Mouse (Mus musculus): ENCODE measurements around the gene Ppp1r1b. TPM values are rescaled to one million over a fixed set of nuclear protein-coding genes. Genes with fewer than 3 reads are reported as not detected.
A peak's percentile ranks its signal among the peaks of the same experiment; 100 is the strongest.
"Not testable (repeated sequence)": the region's sequence is repeated elsewhere in the genome, so short reads cannot be mapped to it uniquely, and the experiment has no call there.

Ppp1r1b gene
- polyA plus RNA-seq, 1 experiment from 2014 or later = 0.41 TPM

GRCm38 (mm10) chr11:98373244-98373643, 25.0 kb downstream of the Ppp1r1b start:
- Histone ChIP-seq H3K27me3 (ENCODE audit: poor library complexity, severe bottlenecking) (no peaks in the 10 kb centered on the region), H3K9me3 (no peaks in the 10 kb centered on the region), H3K27ac (no peak overlapping the region), H3K4me1 (peaks cover 32% of the 10 kb centered on the region), H3K4me3 (no peak overlapping the region), H3K36me3 (replicated peaks) (peaks cover 50% of the 10 kb centered on the region)
- whole genome bisulfite sequencing = 88% methylated on average over 6 of the region's 6 CpGs
- DNase-seq (ENCODE audit: extremely low spot score, low spot score) = no peak

- Histone ChIP-seq H3K4me3 (no peak overlapping the region), H3K27me3 (ENCODE audit: poor library complexity, severe bottlenecking) (no peaks in the 10 kb centered on the region), H3K27ac (no peak overlapping the region), H3K9me3 (no peaks in the 10 kb centered on the region), H3K36me3 (replicated peaks) (peaks cover 61% of the 10 kb centered on the region), H3K4me1 (peaks cover 32% of the 10 kb centered on the region)
- DNase-seq (ENCODE audit: extremely low spot score, low spot score) = no peak
- WGBS = 87% methylated on average over 8 of the region's 8 CpGs
Observed at GRCm38 (mm10) chr11:98374266-98374665, 26.1 kb downstream of the Ppp1r1b start.

- Histone ChIP-seq H3K4me1 (peaks cover 12% of the 10 kb centered on the region), H3K4me3 (no peak overlapping the region), H3K27me3 (ENCODE audit: poor library complexity, severe bottlenecking) (no peaks in the 10 kb centered on the region), H3K36me3 (replicated peaks) (peaks cover 83% of the 10 kb centered on the region), H3K27ac (no peak overlapping the region), H3K9me3 (no peaks in the 10 kb centered on the region)
- 74% methylated on average over 5 of the region's 5 CpGs for WGBS
- DNase-seq (ENCODE audit: extremely low spot score, low spot score) = no peak
Observed at GRCm38 (mm10) chr11:98376756-98377155, 28.6 kb downstream of the Ppp1r1b start.

GRCm38 (mm10) chr11:98377787-98378186, 29.6 kb downstream of the Ppp1r1b start:
- Histone ChIP-seq H3K36me3 (replicated peaks) (peaks cover 82% of the 10 kb centered on the region), H3K4me3 (no peak overlapping the region), H3K27me3 (ENCODE audit: poor library complexity, severe bottlenecking) (no peaks in the 10 kb centered on the region), H3K27ac (no peak overlapping the region), H3K9me3 (no peaks in the 10 kb centered on the region), H3K4me1 (peaks cover 1% of the 10 kb centered on the region; the same call in 1 of the 2 replicates)
- no peak for DNase-seq (ENCODE audit: extremely low spot score, low spot score)
- WGBS = 90% methylated on average over 11 of the region's 11 CpGs

- H3K4me1 ChIP-seq = peaks cover 13% of the 10 kb centered on the region
- DNase-seq (ENCODE audit: extremely low spot score, low spot score) = no peak
- no peak overlapping the region for H3K4me3 ChIP-seq
- 90% methylated on average over 7 of the region's 7 CpGs for WGBS
- no peaks in the 10 kb centered on the region for H3K9me3 ChIP-seq
- peaks cover 73% of the 10 kb centered on the region for H3K36me3 ChIP-seq (replicated peaks)
- peaks cover 14% of the 10 kb centered on the region for H3K27me3 ChIP-seq (ENCODE audit: poor library complexity, severe bottlenecking)
- H3K27ac ChIP-seq = no peak overlapping the region
Observed at GRCm38 (mm10) chr11:98379379-98379778, 31.2 kb downstream of the Ppp1r1b start.

- H3K9me3 ChIP-seq = no peaks in the 10 kb centered on the region
- H3K36me3 ChIP-seq (replicated peaks) = peaks cover 66% of the 10 kb centered on the region
- H3K27me3 ChIP-seq (ENCODE audit: poor library complexity, severe bottlenecking) = peaks cover 21% of the 10 kb centered on the region
- no peak overlapping the region for H3K27ac ChIP-seq
- H3K4me1 ChIP-seq = peaks cover 16% of the 10 kb centered on the region
- no peak overlapping the region for H3K4me3 ChIP-seq
- no peak for DNase-seq (ENCODE audit: extremely low spot score, low spot score)
- WGBS = 84% methylated on average over 6 of the region's 6 CpGs
Observed at GRCm38 (mm10) chr11:98380106-98380505, 31.9 kb downstream of the Ppp1r1b start.

GRCm38 (mm10) chr11:98381651-98382050, 33.4 kb downstream of the Ppp1r1b start:
- Histone ChIP-seq H3K36me3 (replicated peaks) (peaks cover 50% of the 10 kb centered on the region), H3K27me3 (ENCODE audit: poor library complexity, severe bottlenecking) (peaks cover 37% of the 10 kb centered on the region), H3K4me3 (no peak overlapping the region), H3K27ac (no peak overlapping the region), H3K4me1 (peaks cover 21% of the 10 kb centered on the region), H3K9me3 (no peaks in the 10 kb centered on the region)
- DNase-seq (ENCODE audit: extremely low spot score, low spot score) = no peak
- 91% methylated on average over 2 of the region's 2 CpGs for WGBS

GRCm38 (mm10) chr11:98382405-98382804, 34.2 kb downstream of the Ppp1r1b start:
- Histone ChIP-seq H3K36me3 (replicated peaks) (peaks cover 43% of the 10 kb centered on the region), H3K4me1 (peaks cover 28% of the 10 kb centered on the region), H3K27me3 (ENCODE audit: poor library complexity, severe bottlenecking) (peaks cover 44% of the 10 kb centered on the region)
- not testable (repeated sequence) for DNase-seq (ENCODE audit: extremely low spot score, low spot score); H3K4me3 ChIP-seq; H3K27ac ChIP-seq; H3K9me3 ChIP-seq
- 43% methylated on average over 2 of the region's 2 CpGs for WGBS

- Histone ChIP-seq H3K9me3 (no peaks in the 10 kb centered on the region), H3K27ac (0 out of 2 replicates have a peak within 1 kb of the TSS, but pooled peaks have one; percentile 35), H3K4me3 (no peak within 1 kb of the TSS), H3K36me3 (replicated peaks) (peaks cover 32% of the 10 kb centered on the region), H3K4me1 (peaks cover 33% of the 10 kb centered on the region), H3K27me3 (ENCODE audit: poor library complexity, severe bottlenecking) (peaks cover 55% of the 10 kb centered on the region)
- DNase-seq (ENCODE audit: extremely low spot score, low spot score) = no peak
- WGBS = 64% methylated on average over 14 of the region's 14 CpGs
Observed at GRCm38 (mm10) chr11:98383261-98384030, 35.2 kb downstream of the Ppp1r1b start, which contains the start of gene Tcap. Gene Tcap, plus strand, starts transcription at chr11:98383811.

GRCm38 (mm10) chr11:98384216-98384615, 36.0 kb downstream of the Ppp1r1b start:
- Histone ChIP-seq H3K27me3 (ENCODE audit: poor library complexity, severe bottlenecking) (peaks cover 62% of the 10 kb centered on the region), H3K27ac (no peak overlapping the region)
- WGBS = 79% methylated on average over 20 of the region's 20 CpGs

GRCm38 (mm10) chr11:98384721-98385637, 36.8 kb downstream of the Ppp1r1b start:
- Histone ChIP-seq H3K36me3 (replicated peaks) (peaks cover 17% of the 10 kb centered on the region), H3K4me3 (no peak overlapping the region), H3K27me3 (ENCODE audit: poor library complexity, severe bottlenecking) (peaks cover 70% of the 10 kb centered on the region), H3K9me3 (no peaks in the 10 kb centered on the region), H3K27ac (0 out of 2 replicates have a peak overlapping the region, but pooled peaks have one; percentile 35), H3K4me1 (peaks cover 43% of the 10 kb centered on the region)
- 68% methylated on average over 8 of the region's 8 CpGs for WGBS
- no peak for DNase-seq (ENCODE audit: extremely low spot score, low spot score)

More at GRCm38 (mm10) chr11:98384216-98384615, 36.0 kb downstream of the Ppp1r1b start:
- Histone ChIP-seq H3K9me3 (no peaks in the 10 kb centered on the region), H3K36me3 (replicated peaks) (peaks cover 24% of the 10 kb centered on the region), H3K4me3 (no peak overlapping the region), H3K4me1 (peaks cover 41% of the 10 kb centered on the region)
- no peak for DNase-seq (ENCODE audit: extremely low spot score, low spot score)

- 53% methylated on average over 25 of the region's 25 CpGs for WGBS
- Histone ChIP-seq H3K4me1 (peaks cover 43% of the 10 kb centered on the region), H3K27ac (no peak within 1 kb of the TSS), H3K9me3 (no peaks in the 10 kb centered on the region), H3K27me3 (ENCODE audit: poor library complexity, severe bottlenecking) (peaks cover 79% of the 10 kb centered on the region), H3K4me3 (peak within 1 kb of the TSS; percentile 21; the same call in 1 of the 2 replicates), H3K36me3 (replicated peaks) (peaks cover 8% of the 10 kb centered on the region)
- DNase-seq (ENCODE audit: extremely low spot score, low spot score) = no peak
Observed at GRCm38 (mm10) chr11:98385638-98386585, 37.7 kb downstream of the Ppp1r1b start, which contains the start of gene Pnmt. Gene Pnmt, plus strand, starts transcription at chr11:98386450.
